Mouse (Mus musculus): Measurements from ENCODE around the gene Nek6. TPM values are rescaled to one million over a fixed set of nuclear protein-coding genes. Genes with fewer than 3 reads are reported as not detected.

The Nek6 gene
- polyA plus RNA-seq, 1 experiment from 2014 or later = 35.1 TPM

- no peak for TF ChIP-seq CTCF (IDR thresholded peaks at IDR 0.05; ENCODE audit: low read depth)
- DNase-seq (ENCODE audit: low spot score) (no peak), ATAC-seq (replicated peaks; ENCODE audit: low FRiP score, low read depth) (no peak)
- Histone ChIP-seq H3K9me3 (replicated peaks; ENCODE audit: low read length) (no peaks in the 10 kb centered on the region), H3K4me3 (replicated peaks; ENCODE audit: low read depth, low read length) (no peak overlapping the region), H3K36me3 (ENCODE audit: insufficient read depth, low read length) (no peaks in the 10 kb centered on the region), H3K4me2 (ENCODE audit: low read length) (no peak overlapping the region), H3K4me1 (replicated peaks; ENCODE audit: insufficient read depth, low read length) (peaks cover 3% of the 10 kb centered on the region; the same call in 1 of the 2 replicates), H3K9ac (ENCODE audit: low read depth, low read length) (no peak overlapping the region), H3K27me3 (ENCODE audit: insufficient read depth, low read length) (no peaks in the 10 kb centered on the region), H3K27ac (no peak overlapping the region)
- WGBS = 54% methylated on average over 19 of the region's 19 CpGs
These were observed 43.0 kb downstream of the Nek6 start for GRCm38 (mm10) chr2:38554226-38554995.

GRCm38 (mm10) chr2:38555659-38556058 is 44.2 kb downstream of the Nek6 start:
- 0 out of 2 replicates have a peak, but pooled peaks cover 4% of the 10 kb centered on the region for H3K36me3 ChIP-seq (ENCODE audit: insufficient read depth, low read length)
- DNase-seq (ENCODE audit: low spot score) (no peak), ATAC-seq (replicated peaks; ENCODE audit: low FRiP score, low read depth) (no peak)
- H3K9me3 ChIP-seq (replicated peaks; ENCODE audit: low read length) = no peaks in the 10 kb centered on the region
- WGBS = 88% methylated on average over 4 of the region's 4 CpGs
- no peak overlapping the region for H3K9ac ChIP-seq (ENCODE audit: low read depth, low read length)
- H3K27ac ChIP-seq = no peak overlapping the region
- no peak overlapping the region for H3K4me2 ChIP-seq (ENCODE audit: low read length)
- H3K4me1 ChIP-seq (replicated peaks; ENCODE audit: insufficient read depth, low read length) = peaks cover 3% of the 10 kb centered on the region; the same call in 1 of the 2 replicates
- H3K4me3 ChIP-seq (replicated peaks; ENCODE audit: low read depth, low read length) = no peak overlapping the region
- no peaks in the 10 kb centered on the region for H3K27me3 ChIP-seq (ENCODE audit: insufficient read depth, low read length)
- no peak for TF ChIP-seq CTCF (IDR thresholded peaks at IDR 0.05; ENCODE audit: low read depth)

GRCm38 (mm10) chr2:38556721-38557120 is 45.3 kb downstream of the Nek6 start:
- H3K9ac ChIP-seq (ENCODE audit: low read depth, low read length) = no peak overlapping the region
- 89% methylated on average over 3 of the region's 3 CpGs for WGBS
- H3K4me1 ChIP-seq (replicated peaks; ENCODE audit: insufficient read depth, low read length) = peaks cover 3% of the 10 kb centered on the region; the same call in 1 of the 2 replicates
- TF ChIP-seq CTCF (IDR thresholded peaks at IDR 0.05; ENCODE audit: low read depth) = no peak
- no peaks in the 10 kb centered on the region for H3K9me3 ChIP-seq (replicated peaks; ENCODE audit: low read length)
- no peak overlapping the region for H3K27ac ChIP-seq
- H3K36me3 ChIP-seq (ENCODE audit: insufficient read depth, low read length) = 0 out of 2 replicates have a peak, but pooled peaks cover 4% of the 10 kb centered on the region
- DNase-seq (ENCODE audit: low spot score) (no peak), ATAC-seq (replicated peaks; ENCODE audit: low FRiP score, low read depth) (no peak)
- H3K4me3 ChIP-seq (replicated peaks; ENCODE audit: low read depth, low read length) = no peak overlapping the region
- no peak overlapping the region for H3K4me2 ChIP-seq (ENCODE audit: low read length)
- H3K27me3 ChIP-seq (ENCODE audit: insufficient read depth, low read length) = no peaks in the 10 kb centered on the region

GRCm38 (mm10) chr2:38560296-38561227 is 49.1 kb downstream of the Nek6 start:
- Histone ChIP-seq H3K4me2 (ENCODE audit: low read length) (no peak overlapping the region), H3K4me1 (replicated peaks; ENCODE audit: insufficient read depth, low read length) (no peaks in the 10 kb centered on the region), H3K27ac (no peak overlapping the region), H3K27me3 (ENCODE audit: insufficient read depth, low read length) (no peaks in the 10 kb centered on the region), H3K4me3 (replicated peaks; ENCODE audit: low read depth, low read length) (no peak overlapping the region), H3K36me3 (ENCODE audit: insufficient read depth, low read length) (0 out of 2 replicates have a peak, but pooled peaks cover 4% of the 10 kb centered on the region), H3K9me3 (replicated peaks; ENCODE audit: low read length) (no peaks in the 10 kb centered on the region), H3K9ac (ENCODE audit: low read depth, low read length) (no peak overlapping the region)
- DNase-seq (ENCODE audit: low spot score) = no peak
- WGBS = 72% methylated on average over 17 of the region's 17 CpGs
- no peak for TF ChIP-seq CTCF (IDR thresholded peaks at IDR 0.05; ENCODE audit: low read depth)
- ATAC-seq (replicated peaks; ENCODE audit: low FRiP score, low read depth) = no peak

DNA sequence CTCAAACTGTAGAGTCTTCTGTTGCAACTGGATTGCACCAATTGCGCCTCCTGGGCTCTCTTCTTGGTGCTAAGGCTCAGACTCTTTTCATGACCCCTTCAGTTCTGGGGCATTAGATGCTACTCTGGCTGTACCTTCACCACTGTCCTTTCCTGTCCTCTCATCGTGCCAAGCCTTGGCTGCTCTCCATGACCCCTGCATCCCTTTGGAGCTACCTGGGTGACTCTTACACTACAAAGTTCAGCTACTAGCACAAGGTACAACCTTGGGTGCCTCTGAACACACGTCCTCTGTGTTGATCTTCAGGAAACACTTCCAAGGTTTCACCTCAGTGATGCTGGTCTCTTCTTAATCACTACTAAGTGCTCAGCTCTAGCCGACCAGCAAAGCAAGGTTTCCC is 51.2 kb downstream of the Nek6 start:
- H3K4me1 ChIP-seq (replicated peaks; ENCODE audit: insufficient read depth, low read length) = no peaks in the 10 kb centered on the region
- no peak overlapping the region for H3K9ac ChIP-seq (ENCODE audit: low read depth, low read length)
- no peak overlapping the region for H3K27ac ChIP-seq
- no peak for DNase-seq (ENCODE audit: low spot score)
- TF ChIP-seq CTCF (IDR thresholded peaks at IDR 0.05; ENCODE audit: low read depth) = no peak
- WGBS = 79% methylated on average over 4 of the region's 4 CpGs
- H3K4me3 ChIP-seq (replicated peaks; ENCODE audit: low read depth, low read length) = no peak overlapping the region
- 0 out of 2 replicates have a peak, but pooled peaks cover 4% of the 10 kb centered on the region for H3K36me3 ChIP-seq (ENCODE audit: insufficient read depth, low read length)
- no peak for ATAC-seq (replicated peaks; ENCODE audit: low FRiP score, low read depth)
- no peaks in the 10 kb centered on the region for H3K27me3 ChIP-seq (ENCODE audit: insufficient read depth, low read length)
- H3K4me2 ChIP-seq (ENCODE audit: low read length) = no peak overlapping the region
- H3K9me3 ChIP-seq (replicated peaks; ENCODE audit: low read length) = no peaks in the 10 kb centered on the region

- no peak overlapping the region for H3K9ac ChIP-seq (ENCODE audit: low read depth, low read length)
- no peaks in the 10 kb centered on the region for H3K9me3 ChIP-seq (replicated peaks; ENCODE audit: low read length)
- ATAC-seq (replicated peaks; ENCODE audit: low FRiP score, low read depth) (no peak), DNase-seq (ENCODE audit: low spot score) (no peak)
- no peak for TF ChIP-seq CTCF (IDR thresholded peaks at IDR 0.05; ENCODE audit: low read depth)
- no peaks in the 10 kb centered on the region for H3K27me3 ChIP-seq (ENCODE audit: insufficient read depth, low read length)
- H3K4me1 ChIP-seq (replicated peaks; ENCODE audit: insufficient read depth, low read length) = no peaks in the 10 kb centered on the region
- H3K36me3 ChIP-seq (ENCODE audit: insufficient read depth, low read length) = peaks cover 17% of the 10 kb centered on the region; the same call in 1 of the 2 replicates
- whole genome bisulfite sequencing = 86% methylated on average over 23 of the region's 23 CpGs
- no peak overlapping the region for H3K4me2 ChIP-seq (ENCODE audit: low read length)
- no peak overlapping the region for H3K27ac ChIP-seq
- no peak overlapping the region for H3K4me3 ChIP-seq (replicated peaks; ENCODE audit: low read depth, low read length)
These were observed 60.6 kb downstream of the Nek6 start for GRCm38 (mm10) chr2:38571971-38572601.

Measured in kidney, postnatal 0 days (tissue).